Mouse (Mus musculus) heart, embryonic 12.5 days (tissue): ENCODE results near the gene Olfr67. TPM values are rescaled to one million over a fixed set of nuclear protein-coding genes. Genes with fewer than 3 reads are reported as not detected.
"Not testable (repeated sequence)": the region's sequence is repeated elsewhere in the genome, so short reads cannot be mapped to it uniquely, and the experiment has no call there.

Source experiments
- ATAC-seq: fragments of 200-750 bp; cut with Nextera tagmentation; 2 replicates; pipeline ENCODE4 v1.8.0; 2017; ENCODE audit warnings: moderate TSS enrichment, moderate library complexity; ENCODE audit not compliant: insufficient number of reproducible peaks, low FRiP score
- H3K27ac ChIP-seq: fragments of 300-500 bp; sonication (generic); 2 replicates; pipeline ENCODE4 v1.5.1; 2016; ENCODE audit warnings: mild to moderate bottlenecking, moderate library complexity; ENCODE audit not compliant: poor library complexity, severe bottlenecking
- H3K27me3 ChIP-seq: fragments of 300-500 bp; sonication (generic); replicated peaks from 2 replicates; pipeline ENCODE4 v1.6.1; 2016; ENCODE audit warnings: mild to moderate bottlenecking, moderate library complexity
- H3K36me3 ChIP-seq: fragments of 300-500 bp; sonication (generic); 2 replicates; pipeline ENCODE4 v1.6.1; 2016; ENCODE audit warnings: mild to moderate bottlenecking, moderate library complexity
- H3K4me1 ChIP-seq: fragments of 300-500 bp; sonication (generic); replicated peaks from 2 replicates; pipeline ENCODE4 v1.6.1; 2016; ENCODE audit warnings: mild to moderate bottlenecking
- H3K4me2 ChIP-seq: fragments of 300-500 bp; sonication (generic); 2 replicates; pipeline ENCODE4 v1.6.1; 2016; ENCODE audit warnings: mild to moderate bottlenecking, moderate library complexity
- H3K4me3 ChIP-seq: fragments of 300-500 bp; sonication (generic); 2 replicates; pipeline ENCODE4 v1.5.1; 2016; ENCODE audit warnings: mild to moderate bottlenecking
- H3K9ac ChIP-seq: fragments of 300-500 bp; sonication (generic); 2 replicates; pipeline ENCODE4 v1.6.1; 2016; ENCODE audit warnings: mild to moderate bottlenecking, moderate library complexity
- H3K9me3 ChIP-seq: fragments of 300-500 bp; sonication (generic); replicated peaks from 2 replicates; pipeline ENCODE4 v1.6.1; 2016; ENCODE audit warnings: mild to moderate bottlenecking, moderate library complexity
- WGBS: fragments of 180-500 bp; shearing (Covaris S2); methylation state at CpG from one replicate; pipeline ENCODE4 v1.1.7; 2016; 5-methylcytosine and 5-hydroxymethylcytosine counted together
- polyA plus RNA-seq: library from polyadenylated mRNA; unstranded; fragments of >200 nt; fragmentation: Nextera tagmentation; extraction: Ambion mirVana; gene quantifications from 2 replicates; pipeline ENCODE4 v1.2.1, GENCODE M21; 2016

Gene Olfr67
- polyA plus RNA-seq, 1 experiment from 2014 or later = not detected

GRCm38 (mm10) chr7:103811223-103811845, 19.7 kb upstream of the Olfr67 start:
- no peaks in the 10 kb centered on the region for H3K27me3 ChIP-seq
- ATAC-seq = 0 out of 2 replicates have a peak, but pooled peaks have one; percentile 34
- H3K27ac ChIP-seq = no peak overlapping the region; the same call in 1 of the 2 replicates
- H3K9ac ChIP-seq = no peak overlapping the region
- H3K36me3 ChIP-seq = no peaks in the 10 kb centered on the region
- H3K4me2 ChIP-seq = no peak overlapping the region
- H3K4me1 ChIP-seq = no peaks in the 10 kb centered on the region; the same call in 1 of the 2 replicates
- no peak overlapping the region for H3K4me3 ChIP-seq
- H3K9me3 ChIP-seq = no peaks in the 10 kb centered on the region
- 40% methylated on average over 1 of the region's 1 CpGs for WGBS

DNA sequence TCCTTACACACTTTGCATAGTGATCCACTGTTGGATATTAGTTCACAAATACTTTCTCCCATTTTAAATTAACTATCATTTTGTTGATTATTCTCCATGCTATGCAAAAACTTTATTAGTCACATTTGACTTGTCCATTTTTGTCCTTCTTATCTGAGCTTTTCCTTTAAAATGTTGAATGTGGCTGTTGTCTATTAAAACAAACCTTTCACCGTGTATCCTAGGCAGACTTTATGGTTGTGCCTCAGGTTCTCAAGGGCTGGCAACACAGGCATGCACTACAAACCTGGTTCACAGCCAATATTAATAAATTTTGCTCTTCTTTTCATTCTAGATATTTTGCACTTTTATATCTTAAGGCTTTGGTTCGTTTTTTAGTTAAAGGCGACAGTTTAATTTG, 19.1 kb upstream of the Olfr67 start:
- H3K9me3 ChIP-seq = no peaks in the 10 kb centered on the region
- no peak for ATAC-seq
- no peaks in the 10 kb centered on the region for H3K36me3 ChIP-seq
- H3K4me1 ChIP-seq = no peaks in the 10 kb centered on the region; the same call in 1 of the 2 replicates
- no peaks in the 10 kb centered on the region for H3K27me3 ChIP-seq
- WGBS = 70% methylated on average over 3 of the region's 3 CpGs
- H3K9ac ChIP-seq = no peak overlapping the region
- no peak overlapping the region for H3K4me2 ChIP-seq
- no peak overlapping the region for H3K27ac ChIP-seq
- H3K4me3 ChIP-seq = no peak overlapping the region

- 84% methylated on average over 1 of the region's 1 CpGs for WGBS
These were observed 18.7 kb upstream of the Olfr67 start for GRCm38 (mm10) chr7:103810296-103810695.

GRCm38 (mm10) chr7:103809801-103810155, 18.2 kb upstream of the Olfr67 start:
- Histone ChIP-seq H3K4me3 (no peak overlapping the region), H3K36me3 (no peaks in the 10 kb centered on the region), H3K9ac (no peak overlapping the region), H3K27ac (no peak overlapping the region), H3K27me3 (no peaks in the 10 kb centered on the region), H3K4me2 (peak overlapping the region; percentile 4; the same call in 1 of the 2 replicates), H3K4me1 (no peaks in the 10 kb centered on the region; the same call in 1 of the 2 replicates), H3K9me3 (no peaks in the 10 kb centered on the region)
- ATAC-seq = no peak
- WGBS = 45% methylated on average over 1 of the region's 1 CpGs

More at GRCm38 (mm10) chr7:103810296-103810695, 18.7 kb upstream of the Olfr67 start:
- Histone ChIP-seq H3K4me1 (no peaks in the 10 kb centered on the region; the same call in 1 of the 2 replicates), H3K4me3 (no peak overlapping the region), H3K36me3 (no peaks in the 10 kb centered on the region), H3K27ac (no peak overlapping the region), H3K4me2 (no peak overlapping the region), H3K9me3 (no peaks in the 10 kb centered on the region), H3K27me3 (no peaks in the 10 kb centered on the region), H3K9ac (no peak overlapping the region)
- no peak for ATAC-seq

DNA sequence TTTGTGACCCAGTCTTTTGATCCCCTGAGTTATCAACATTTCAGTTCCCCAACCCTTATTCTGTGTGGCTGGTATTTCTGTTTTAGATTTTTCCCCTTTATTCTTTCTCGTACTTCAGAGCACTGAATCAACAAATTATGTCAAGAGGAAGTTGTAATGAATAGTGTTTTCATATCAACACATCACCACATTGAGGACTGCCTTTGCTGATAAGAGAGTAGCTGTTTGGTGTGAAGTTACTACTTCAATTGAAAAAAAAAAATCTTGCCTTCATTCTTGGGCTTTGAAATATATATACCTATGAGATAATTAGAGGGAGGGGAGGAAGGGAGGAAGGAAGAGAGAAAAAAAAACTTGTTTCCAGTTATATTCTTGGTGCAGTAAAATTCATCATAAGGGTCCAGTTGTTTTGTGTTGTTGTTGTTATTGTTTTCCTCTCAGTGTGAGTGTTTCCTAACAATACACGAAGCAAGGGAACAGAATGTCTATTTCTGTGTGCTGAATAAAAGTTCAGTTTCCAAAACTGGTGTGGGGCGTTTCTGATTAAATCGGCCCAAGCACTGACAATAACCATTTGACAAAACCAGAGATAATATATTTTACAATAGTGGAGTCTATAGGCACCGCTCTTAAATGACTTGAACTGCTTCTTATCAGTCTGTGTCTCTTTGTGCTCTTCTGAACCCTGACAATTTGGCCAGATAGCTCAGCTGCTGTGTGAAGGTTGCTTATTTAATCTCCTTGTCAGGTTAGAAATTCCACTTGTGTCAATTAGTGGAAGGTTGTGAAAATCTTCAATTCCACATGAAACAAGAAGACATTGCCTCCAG, 17.6 kb upstream of the Olfr67 start:
- Histone ChIP-seq H3K9ac (no peak overlapping the region), H3K4me3 (no peak overlapping the region), H3K9me3 (no peaks in the 10 kb centered on the region), H3K4me1 (no peaks in the 10 kb centered on the region; the same call in 1 of the 2 replicates), H3K36me3 (no peaks in the 10 kb centered on the region), H3K27me3 (no peaks in the 10 kb centered on the region), H3K27ac (no peak overlapping the region), H3K4me2 (peak overlapping the region; percentile 4; the same call in 1 of the 2 replicates)
- no peak for ATAC-seq
- WGBS = 20% methylated on average over 5 of the region's 5 CpGs

GRCm38 (mm10) chr7:103808120-103808519, 16.5 kb upstream of the Olfr67 start:
- H3K4me1 ChIP-seq, ATAC-seq, H3K27ac ChIP-seq, H3K27me3 ChIP-seq, H3K9ac ChIP-seq, H3K4me2 ChIP-seq, H3K4me3 ChIP-seq, H3K36me3 ChIP-seq, H3K9me3 ChIP-seq: not testable (repeated sequence)
- 67% methylated on average over 2 of the region's 2 CpGs for WGBS

- ATAC-seq = no peak
- H3K27me3 ChIP-seq = no peaks in the 10 kb centered on the region
- H3K36me3 ChIP-seq = no peaks in the 10 kb centered on the region
- no peak overlapping the region for H3K4me2 ChIP-seq
- no peak overlapping the region for H3K9ac ChIP-seq
- H3K4me3 ChIP-seq = no peak overlapping the region
- H3K4me1 ChIP-seq = no peaks in the 10 kb centered on the region; the same call in 1 of the 2 replicates
- WGBS = 76% methylated on average over 1 of the region's 1 CpGs
- no peaks in the 10 kb centered on the region for H3K9me3 ChIP-seq
- no peak overlapping the region for H3K27ac ChIP-seq
These were observed 15.2 kb upstream of the Olfr67 start for GRCm38 (mm10) chr7:103806856-103807255.

DNA sequence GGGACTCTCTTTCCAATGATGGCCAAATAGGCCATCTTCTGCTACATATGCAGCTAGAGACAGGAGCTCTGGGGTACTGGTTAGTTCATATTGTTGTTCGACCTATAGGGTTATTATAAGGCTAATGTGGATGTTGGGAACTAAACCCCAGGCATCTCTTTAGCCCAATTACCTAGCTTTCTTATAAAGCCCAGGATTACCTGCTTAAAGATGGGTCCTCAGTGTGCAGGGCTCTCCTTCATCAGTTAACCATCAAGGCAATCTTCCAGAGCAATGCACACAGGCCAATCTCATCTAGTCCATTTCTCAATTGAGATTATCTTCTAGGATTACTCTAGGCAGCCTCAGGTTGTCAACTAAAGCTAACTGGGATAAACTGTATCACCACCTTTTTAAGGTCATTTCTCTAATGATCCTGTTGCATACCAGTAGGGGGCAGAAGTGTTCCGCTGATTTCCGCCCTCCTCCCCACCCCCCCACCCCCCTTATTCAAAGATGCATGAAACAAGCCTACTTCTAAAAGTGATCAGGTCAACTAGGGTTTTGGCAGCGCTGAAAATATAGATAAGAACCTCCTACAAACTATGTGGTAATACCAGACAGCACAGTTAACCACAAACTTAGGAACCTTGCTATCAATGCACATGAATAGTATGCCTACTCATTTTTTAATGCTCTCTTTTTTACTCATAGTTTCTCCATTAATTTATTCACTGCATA, 1.2 kb upstream of the Olfr67 start:
- H3K9me3 ChIP-seq = peaks cover 3% of the 10 kb centered on the region; the same call in 1 of the 2 replicates
- no peak overlapping the region for H3K4me3 ChIP-seq
- H3K4me1 ChIP-seq = no peaks in the 10 kb centered on the region
- H3K9ac ChIP-seq = no peak overlapping the region
- no peak overlapping the region for H3K4me2 ChIP-seq
- no peaks in the 10 kb centered on the region for H3K27me3 ChIP-seq
- H3K36me3 ChIP-seq = no peaks in the 10 kb centered on the region
- 19% methylated on average over 4 of the region's 4 CpGs for WGBS
- H3K27ac ChIP-seq = no peak overlapping the region
- peak; percentile 53; the same call in 1 of the 2 replicates for ATAC-seq

DNA sequence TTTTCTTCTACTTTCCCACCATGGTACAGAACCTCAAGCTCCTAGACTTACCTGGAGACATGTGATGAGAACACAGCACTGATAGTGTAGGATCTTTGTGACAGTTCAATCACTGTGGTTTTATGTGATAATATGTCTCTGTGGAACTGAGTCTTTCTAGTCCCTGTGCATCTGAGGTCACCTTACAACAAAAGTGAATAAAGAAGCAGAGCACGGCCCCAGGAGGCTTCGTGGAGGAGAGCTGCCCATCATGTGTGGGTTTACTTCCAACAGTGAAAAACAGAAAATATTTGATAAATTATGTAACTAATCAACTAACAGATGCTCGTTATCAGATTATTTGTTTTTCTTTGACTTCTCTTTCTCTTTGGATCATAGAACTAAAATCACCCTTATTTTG, 12.0 kb downstream of the Olfr67 start, which contains the start of gene Olfr68:
Gene Olfr68, minus strand, starts transcription at position 101 of the 400 bp plus-strand sequence.
- Histone ChIP-seq H3K36me3 (no peaks in the 10 kb centered on the region), H3K4me1 (no peaks in the 10 kb centered on the region), H3K4me2 (no peak within 1 kb of the TSS), H3K4me3 (no peak within 1 kb of the TSS), H3K9ac (no peak within 1 kb of the TSS), H3K27ac (no peak within 1 kb of the TSS), H3K27me3 (no peaks in the 10 kb centered on the region), H3K9me3 (no peaks in the 10 kb centered on the region)
- 79% methylated on average over 3 of the region's 3 CpGs for WGBS
- ATAC-seq = no peak

- not testable (repeated sequence) for H3K36me3 ChIP-seq, H3K27ac ChIP-seq, H3K9ac ChIP-seq, H3K27me3 ChIP-seq, H3K4me3 ChIP-seq, H3K4me1 ChIP-seq, ATAC-seq, H3K9me3 ChIP-seq, H3K4me2 ChIP-seq
- WGBS = 51% methylated on average over 4 of the region's 4 CpGs
These were observed 14.0 kb downstream of the Olfr67 start for GRCm38 (mm10) chr7:103777652-103778051.

GRCm38 (mm10) chr7:103771494-103771893, 20.1 kb downstream of the Olfr67 start, which contains the start of gene Olfr69:
Olfr69 (minus strand) TSS chr7:103771594.
- no peak within 1 kb of the TSS for H3K27ac ChIP-seq
- H3K9me3 ChIP-seq = no peaks in the 10 kb centered on the region
- H3K4me3 ChIP-seq = no peak within 1 kb of the TSS
- no peaks in the 10 kb centered on the region for H3K36me3 ChIP-seq
- no peak within 1 kb of the TSS for H3K4me2 ChIP-seq
- no peak within 1 kb of the TSS for H3K9ac ChIP-seq
- H3K27me3 ChIP-seq = no peaks in the 10 kb centered on the region
- 74% methylated on average over 2 of the region's 2 CpGs for WGBS
- ATAC-seq = no peak
- no peaks in the 10 kb centered on the region for H3K4me1 ChIP-seq
